Mouse (Mus musculus) heart, embryonic 15.5 days (tissue): Measurements from ENCODE around the gene Sipa1. TPM values are rescaled to one million over a fixed set of nuclear protein-coding genes. Genes with fewer than 3 reads are reported as not detected.

Experiments
- ATAC-seq: fragments of 200-750 bp; cut with Nextera tagmentation; replicated peaks from 2 replicates; pipeline ENCODE4 v1.8.0; 2017; ENCODE audit warnings: low read depth, moderate TSS enrichment; ENCODE audit not compliant: insufficient number of reproducible peaks, insufficient read depth, low FRiP score
- H3K27ac ChIP-seq: fragments of 300-500 bp; sonication (generic); 2 replicates; pipeline ENCODE4 v1.5.1; 2015; ENCODE audit warnings: mild to moderate bottlenecking, inconsistent platforms
- H3K27me3 ChIP-seq: fragments of 300-500 bp; sonication (generic); 2 replicates; pipeline ENCODE4 v1.6.1; 2015; ENCODE audit warnings: inconsistent platforms
- H3K36me3 ChIP-seq: fragments of 300-500 bp; sonication (generic); 2 replicates; pipeline ENCODE4 v1.6.1; 2015; ENCODE audit warnings: mild to moderate bottlenecking, inconsistent platforms
- H3K4me1 ChIP-seq: fragments of 300-500 bp; sonication (generic); replicated peaks from 2 replicates; pipeline ENCODE4 v1.6.1; 2015; ENCODE audit warnings: inconsistent platforms
- H3K4me2 ChIP-seq: fragments of 300-500 bp; sonication (generic); 2 replicates; pipeline ENCODE4 v1.6.1; 2015; ENCODE audit warnings: inconsistent platforms, mild to moderate bottlenecking, moderate library complexity
- H3K4me3 ChIP-seq: fragments of 300-500 bp; sonication (generic); 2 replicates; pipeline ENCODE4 v1.5.1; 2015; ENCODE audit warnings: mild to moderate bottlenecking, inconsistent platforms
- H3K9ac ChIP-seq: fragments of 300-500 bp; sonication (generic); 2 replicates; pipeline ENCODE4 v1.6.1; 2015; ENCODE audit warnings: mild to moderate bottlenecking, inconsistent platforms
- H3K9me3 ChIP-seq: fragments of 300-500 bp; sonication (generic); replicated peaks from 2 replicates; pipeline ENCODE4 v1.6.1; 2016; ENCODE audit warnings: inconsistent platforms
- WGBS: fragments of 180-500 bp; shearing (Covaris S2); methylation state at CpG from one replicate; pipeline ENCODE4 v1.1.7; 2015; ENCODE audit warnings: mixed read lengths; 5-methylcytosine and 5-hydroxymethylcytosine counted together
- polyA plus RNA-seq: library from polyadenylated mRNA; unstranded; fragments of >200 nt; fragmentation: Nextera tagmentation; extraction: Ambion mirVana; gene quantifications from 2 replicates; pipeline ENCODE4 v1.2.1, GENCODE M21; 2015

The Sipa1 gene
- polyA plus RNA-seq, 1 experiment from 2014 or later: 20.6 TPM

GRCm38 (mm10) chr19:5685861-5686260 is 22.4 kb upstream of the Sipa1 start:
- Histone ChIP-seq H3K36me3 (peaks cover 51% of the 10 kb centered on the region), H3K4me3 (no peak overlapping the region), H3K4me1 (peaks cover 21% of the 10 kb centered on the region), H3K9me3 (no peaks in the 10 kb centered on the region), H3K4me2 (no peak overlapping the region), H3K9ac (no peak overlapping the region), H3K27ac (no peak overlapping the region), H3K27me3 (no peaks in the 10 kb centered on the region)
- no peak for ATAC-seq
- WGBS: 93% methylated on average over 11 of the region's 11 CpGs

DNA sequence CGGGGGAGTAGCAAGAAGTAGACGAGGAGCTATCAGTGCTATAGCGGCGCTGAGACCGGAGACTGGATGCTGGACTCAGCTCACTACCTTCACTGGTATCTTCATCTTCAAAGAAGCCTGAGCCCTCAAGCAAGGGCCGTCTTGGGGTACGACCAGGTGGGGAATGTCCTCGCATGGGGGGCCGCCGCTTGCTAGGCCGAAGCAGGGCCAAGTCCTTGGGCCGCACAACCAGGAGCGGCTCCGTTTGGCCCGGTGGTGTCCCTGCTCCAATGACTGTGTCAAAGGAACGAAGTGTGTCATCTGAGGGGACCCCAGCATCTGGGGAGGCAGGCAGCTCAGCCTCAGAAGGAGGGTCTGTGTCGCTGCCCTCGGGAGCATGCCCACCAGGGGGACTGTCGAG is 21.9 kb upstream of the Sipa1 start:
- Histone ChIP-seq H3K4me3 (no peak overlapping the region), H3K4me1 (peaks cover 17% of the 10 kb centered on the region), H3K27ac (no peak overlapping the region), H3K4me2 (no peak overlapping the region), H3K36me3 (peaks cover 55% of the 10 kb centered on the region), H3K27me3 (no peaks in the 10 kb centered on the region), H3K9me3 (no peaks in the 10 kb centered on the region), H3K9ac (no peak overlapping the region)
- 91% methylated on average over 19 of the region's 19 CpGs for WGBS
- ATAC-seq: no peak

- H3K4me1 ChIP-seq: peaks cover 12% of the 10 kb centered on the region
- H3K36me3 ChIP-seq: peaks cover 59% of the 10 kb centered on the region
- H3K9ac ChIP-seq: no peak overlapping the region
- H3K27me3 ChIP-seq: no peaks in the 10 kb centered on the region
- ATAC-seq: no peak
- H3K4me2 ChIP-seq: no peak overlapping the region
- H3K27ac ChIP-seq: no peak overlapping the region
- H3K4me3 ChIP-seq: no peak overlapping the region
- 90% methylated on average over 13 of the region's 13 CpGs for WGBS
- no peaks in the 10 kb centered on the region for H3K9me3 ChIP-seq
Observed at GRCm38 (mm10) chr19:5684985-5685384, 21.5 kb upstream of the Sipa1 start.

GRCm38 (mm10) chr19:5684236-5684635 is 20.7 kb upstream of the Sipa1 start:
- Histone ChIP-seq H3K4me1 (peaks cover 11% of the 10 kb centered on the region), H3K9me3 (no peaks in the 10 kb centered on the region), H3K4me2 (no peak overlapping the region), H3K36me3 (peaks cover 67% of the 10 kb centered on the region), H3K27ac (no peak overlapping the region), H3K27me3 (no peaks in the 10 kb centered on the region), H3K4me3 (no peak overlapping the region), H3K9ac (no peak overlapping the region)
- 84% methylated on average over 12 of the region's 12 CpGs for WGBS
- no peak for ATAC-seq

DNA sequence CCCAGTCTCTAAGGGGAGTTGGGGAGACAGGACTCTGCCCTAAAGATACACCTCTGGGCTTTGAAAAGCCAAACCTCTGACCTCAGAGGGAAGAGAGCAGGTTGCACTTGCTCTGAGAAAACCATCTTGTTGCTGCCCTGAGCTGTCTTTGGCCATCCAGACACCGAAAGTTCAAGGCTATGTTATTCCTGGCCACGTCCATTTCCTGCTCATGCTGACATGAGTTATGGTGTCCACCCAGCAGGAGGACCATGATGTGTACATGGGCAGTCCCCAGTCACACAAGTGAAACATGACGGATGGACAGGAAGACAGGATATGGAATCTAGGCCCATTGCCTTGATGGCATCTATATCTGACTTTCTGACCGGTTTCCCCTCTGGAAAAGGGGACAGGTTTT is 16.9 kb upstream of the Sipa1 start:
- no peak overlapping the region for H3K4me2 ChIP-seq
- no peaks in the 10 kb centered on the region for H3K4me1 ChIP-seq
- no peak; the same call in 1 of the 2 replicates for ATAC-seq
- no peak overlapping the region for H3K27ac ChIP-seq
- no peak overlapping the region for H3K4me3 ChIP-seq
- H3K9me3 ChIP-seq: no peaks in the 10 kb centered on the region
- no peaks in the 10 kb centered on the region for H3K27me3 ChIP-seq
- peaks cover 87% of the 10 kb centered on the region for H3K36me3 ChIP-seq
- 69% methylated on average over 4 of the region's 4 CpGs for WGBS
- no peak overlapping the region for H3K9ac ChIP-seq

DNA sequence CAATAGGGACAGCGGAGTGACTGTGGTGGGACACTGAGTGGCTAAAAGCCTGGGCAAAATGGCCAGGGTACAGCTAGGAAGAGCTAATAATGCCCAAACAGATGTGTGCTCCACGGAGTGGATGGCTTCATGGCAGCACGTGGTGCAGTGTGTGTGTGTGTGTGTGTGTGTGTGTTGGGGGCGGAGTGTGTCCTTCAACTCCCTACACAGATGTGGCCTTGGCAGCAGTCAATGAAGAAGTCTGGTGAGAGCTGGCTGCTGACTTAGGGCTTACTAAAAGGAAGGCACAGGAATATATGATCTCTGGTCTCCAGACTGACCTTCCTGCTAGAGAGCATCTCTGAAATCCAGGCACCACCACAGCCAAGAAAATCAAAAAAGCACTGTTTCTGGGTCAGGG is 4.9 kb upstream of the Sipa1 start:
- H3K9me3 ChIP-seq: no peaks in the 10 kb centered on the region
- H3K4me2 ChIP-seq: no peak overlapping the region
- ATAC-seq: no peak
- no peak overlapping the region for H3K27ac ChIP-seq
- H3K4me1 ChIP-seq: peaks cover 8% of the 10 kb centered on the region
- no peaks in the 10 kb centered on the region for H3K27me3 ChIP-seq
- H3K36me3 ChIP-seq: peaks cover 66% of the 10 kb centered on the region
- no peak overlapping the region for H3K9ac ChIP-seq
- 88% methylated on average over 4 of the region's 4 CpGs for WGBS
- H3K4me3 ChIP-seq: no peak overlapping the region

DNA sequence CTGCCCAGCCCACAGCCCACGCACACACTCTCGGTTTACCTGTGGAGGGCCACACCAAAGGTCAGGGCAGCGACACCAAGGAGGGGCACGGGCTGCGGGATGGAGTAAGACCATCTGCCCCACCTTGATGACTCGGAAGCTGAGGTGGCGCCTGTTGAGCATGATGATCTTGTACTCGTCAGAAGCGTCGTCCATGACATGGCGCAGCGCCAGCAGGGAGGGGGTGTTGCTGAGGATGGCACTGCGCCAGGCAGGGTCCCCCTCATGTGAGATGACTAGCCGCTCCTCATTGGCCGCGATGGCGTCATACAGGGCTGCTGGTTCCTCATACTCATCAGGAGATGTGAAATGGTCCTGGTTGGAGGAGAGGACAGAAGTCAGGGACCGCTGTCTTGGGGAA is 2.9 kb upstream of the Sipa1 start:
- Histone ChIP-seq H3K4me3 (no peak overlapping the region), H3K27me3 (no peaks in the 10 kb centered on the region), H3K4me2 (no peak overlapping the region), H3K9ac (no peak overlapping the region), H3K27ac (no peak overlapping the region), H3K9me3 (no peaks in the 10 kb centered on the region), H3K36me3 (peaks cover 46% of the 10 kb centered on the region), H3K4me1 (peaks cover 23% of the 10 kb centered on the region)
- WGBS: 90% methylated on average over 18 of the region's 18 CpGs
- no peak for ATAC-seq

GRCm38 (mm10) chr19:5665465-5665864 is 2.0 kb upstream of the Sipa1 start:
- Histone ChIP-seq H3K27ac (no peak overlapping the region), H3K36me3 (peaks cover 38% of the 10 kb centered on the region)

DNA sequence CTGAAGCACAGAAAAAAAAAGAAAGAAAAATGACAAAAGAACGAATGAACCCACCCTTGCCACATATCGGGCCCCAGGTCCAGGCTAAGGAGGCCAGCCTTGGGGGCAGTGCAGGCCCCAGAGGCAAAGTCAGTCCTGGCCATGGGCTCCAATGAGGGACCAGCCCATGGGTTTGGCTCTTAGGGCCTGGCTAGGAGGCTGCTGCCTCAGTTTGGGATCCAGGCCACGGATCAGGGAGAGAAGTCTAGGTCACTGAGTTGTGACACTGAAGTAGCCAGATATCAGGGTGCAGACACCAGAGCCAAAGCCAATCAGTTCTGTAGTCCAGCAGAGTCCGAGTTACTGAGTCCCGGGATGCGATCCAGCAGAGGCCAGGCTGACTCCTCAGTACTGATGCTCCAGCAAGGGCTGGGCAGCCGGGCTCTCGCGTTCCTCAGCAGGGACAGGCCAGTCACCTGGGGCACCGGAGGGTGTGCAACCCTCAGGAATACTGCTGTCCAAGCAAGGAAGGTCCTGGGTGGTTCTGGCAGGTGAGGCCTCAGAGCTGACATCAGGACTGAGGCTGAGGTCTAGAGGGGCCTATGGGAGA is 1.3 kb upstream of the Sipa1 start:
- Histone ChIP-seq H3K9ac (no peak overlapping the region), H3K9me3 (no peaks in the 10 kb centered on the region)
- ATAC-seq: no peak

More at GRCm38 (mm10) chr19:5665465-5665864, 2.0 kb upstream of the Sipa1 start:
- peaks cover 27% of the 10 kb centered on the region for H3K4me1 ChIP-seq
- H3K4me2 ChIP-seq: no peak overlapping the region
- H3K9me3 ChIP-seq: no peaks in the 10 kb centered on the region
- ATAC-seq: no peak
- H3K4me3 ChIP-seq: no peak overlapping the region
- no peaks in the 10 kb centered on the region for H3K27me3 ChIP-seq
- WGBS: 74% methylated on average over 15 of the region's 15 CpGs
- H3K9ac ChIP-seq: no peak overlapping the region

GRCm38 (mm10) chr19:5662310-5662709 is 1.2 kb downstream of the Sipa1 start:
- H3K4me1 ChIP-seq: peaks cover 27% of the 10 kb centered on the region
- peak overlapping the region; percentile 56 for H3K4me2 ChIP-seq
- 63% methylated on average over 8 of the region's 8 CpGs for WGBS
- H3K9ac ChIP-seq: peak overlapping the region; percentile 61
- peaks cover 27% of the 10 kb centered on the region for H3K36me3 ChIP-seq
- peak overlapping the region; percentile 60 for H3K4me3 ChIP-seq
- no peaks in the 10 kb centered on the region for H3K27me3 ChIP-seq
- H3K27ac ChIP-seq: peak overlapping the region; percentile 89
- ATAC-seq: no peak
- H3K9me3 ChIP-seq: no peaks in the 10 kb centered on the region

More for the DNA sequence above, 1.3 kb upstream of the Sipa1 start:
- Histone ChIP-seq H3K4me3 (no peak overlapping the region), H3K27ac (no peak overlapping the region), H3K4me1 (peaks cover 27% of the 10 kb centered on the region), H3K4me2 (no peak overlapping the region), H3K27me3 (no peaks in the 10 kb centered on the region), H3K36me3 (peaks cover 33% of the 10 kb centered on the region)
- 90% methylated on average over 10 of the region's 10 CpGs for WGBS

DNA sequence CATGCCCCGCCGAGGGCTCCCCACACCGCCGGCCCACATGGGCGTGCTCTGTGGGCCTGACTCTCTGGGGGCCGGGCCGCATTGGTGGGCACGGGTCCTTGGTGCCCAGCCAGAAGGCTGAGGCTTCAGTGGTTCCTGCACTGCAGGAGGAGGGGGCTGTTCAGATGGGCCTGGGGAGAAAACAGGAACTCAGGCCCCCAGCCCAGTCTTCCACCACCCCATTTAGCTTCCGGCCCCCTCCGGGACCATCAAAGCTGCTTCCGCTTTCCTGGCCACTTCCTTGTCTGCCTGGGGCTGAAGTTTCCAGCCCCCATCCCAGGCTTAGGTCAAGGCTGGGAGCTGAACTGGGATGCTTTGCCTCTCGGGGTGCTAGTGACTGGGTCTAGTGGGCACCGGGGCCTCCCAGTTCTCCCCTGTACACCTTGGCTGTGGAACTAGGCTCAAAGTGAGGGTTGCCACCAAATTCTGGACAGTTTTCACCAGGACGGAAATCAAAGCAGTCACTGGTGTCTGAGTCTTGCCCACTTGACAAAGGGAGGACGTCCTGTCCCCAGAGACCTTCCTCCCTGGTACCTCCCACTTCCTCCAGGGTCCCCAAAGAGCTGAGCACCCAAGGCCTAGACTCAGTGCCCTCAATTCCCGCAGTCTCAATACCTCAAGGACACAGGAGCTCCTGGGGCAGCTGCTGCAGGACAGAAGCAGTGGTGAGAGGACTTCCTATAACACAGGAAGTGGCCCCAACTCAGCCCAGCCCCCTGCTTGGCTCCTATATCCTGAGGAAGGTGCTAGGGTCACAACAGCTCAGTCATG is 2.4 kb downstream of the Sipa1 start:
- H3K4me1 ChIP-seq: peaks cover 27% of the 10 kb centered on the region
- ATAC-seq: no peak
- peaks cover 20% of the 10 kb centered on the region for H3K36me3 ChIP-seq
- peak overlapping the region; percentile 35; the same call in 1 of the 2 replicates for H3K9ac ChIP-seq
- H3K27ac ChIP-seq: peak overlapping the region; percentile 89
- peak overlapping the region; percentile 36 for H3K4me3 ChIP-seq
- H3K9me3 ChIP-seq: no peaks in the 10 kb centered on the region
- 67% methylated on average over 16 of the region's 16 CpGs for WGBS
- peak overlapping the region; percentile 56 for H3K4me2 ChIP-seq
- H3K27me3 ChIP-seq: peaks cover 1% of the 10 kb centered on the region
